Mouse (Mus musculus) bone marrow, adult 2 months (tissue): ENCODE results near the gene Plcxd2.

Experiments used
- CTCF ChIP-seq: fragments of 200-500 bp; IDR thresholded peaks from 2 replicates; pipeline ENCODE4 v1.5.1; 2011; ENCODE audit warnings: low read length, control low read depth; ENCODE audit not compliant: control insufficient read depth, insufficient read depth
- POLR2A ChIP-seq: fragments of 200-500 bp; IDR thresholded peaks from 2 replicates; pipeline ENCODE4 v1.6.1; 2011; ENCODE audit warnings: low read depth, mild to moderate bottlenecking, control low read depth, low read length, borderline replicate concordance; ENCODE audit not compliant: control insufficient read depth

GRCm38 (mm10) chr16:45976251-45976650 lies 33.8 kb downstream of the Plcxd2 start:
- TF ChIP-seq CTCF (no peak), POLR2A (no peak)
